Mouse (Mus musculus): Measurements from ENCODE around the gene Arhgap42. TPM values are rescaled to one million over a fixed set of nuclear protein-coding genes. Genes with fewer than 3 reads are reported as not detected.
A peak's percentile ranks its signal among the peaks of the same experiment; 100 is the strongest.

The Arhgap42 gene
- polyA plus RNA-seq, 1 experiment from 2014 or later, result 13.7 TPM

DNA sequence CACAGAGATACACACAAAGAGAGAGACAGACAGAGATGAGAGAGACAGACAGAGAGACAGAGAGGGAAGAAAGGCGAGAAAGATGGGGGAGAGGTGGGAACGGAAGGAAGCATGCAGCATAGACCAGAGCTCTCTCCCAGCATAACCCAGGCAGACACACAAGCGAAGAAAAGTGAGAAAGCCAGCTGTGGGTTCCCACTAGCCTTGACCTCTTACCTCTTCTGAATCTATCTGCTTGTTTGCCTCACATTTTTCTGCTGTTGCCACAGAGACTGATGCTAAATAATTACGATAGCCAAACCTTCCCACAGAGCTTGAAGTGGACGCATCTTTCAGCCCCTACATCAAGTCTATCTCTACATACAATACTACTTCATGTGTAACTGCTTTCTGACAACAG, 24.1 kb downstream of the Arhgap42 start:
- H3K9ac ChIP-seq (replicated peaks), result no peak overlapping the region
- 55% methylated on average over 5 of the region's 5 CpGs for WGBS (ENCODE audit: insufficient replicate concordance)
- no peaks in the 10 kb centered on the region for H3K36me3 ChIP-seq (replicated peaks; ENCODE audit: insufficient read depth, low read length)
- DNase-seq (no peak), ATAC-seq (peak; percentile 47)
- H3K4me2 ChIP-seq (ENCODE audit: low read depth, low read length), result no peak overlapping the region
- TF ChIP-seq CTCF (IDR thresholded peaks at IDR 0.05; ENCODE audit: low read depth) (no peak), EP300 (IDR thresholded peaks at IDR 0.05; ENCODE audit: low read depth) (no peak)
- H3K27ac ChIP-seq (ENCODE audit: low read depth), result 0 out of 2 replicates have a peak overlapping the region, but pooled peaks have one; percentile 7
- no peaks in the 10 kb centered on the region for H3K9me3 ChIP-seq (ENCODE audit: low read length)
- H3K4me1 ChIP-seq (ENCODE audit: insufficient read depth), result peaks cover 13% of the 10 kb centered on the region; the same call in 1 of the 2 replicates
- no peak overlapping the region for H3K4me3 ChIP-seq (ENCODE audit: low read depth, low read length)
- H3K27me3 ChIP-seq (ENCODE audit: insufficient read depth, low read length), result no peaks in the 10 kb centered on the region

- Histone ChIP-seq H3K27ac (ENCODE audit: low read depth) (0 out of 2 replicates have a peak overlapping the region, but pooled peaks have one; percentile 7), H3K4me3 (ENCODE audit: low read depth, low read length) (no peak overlapping the region), H3K9me3 (ENCODE audit: low read length) (no peaks in the 10 kb centered on the region), H3K4me2 (ENCODE audit: low read depth, low read length) (no peak overlapping the region), H3K27me3 (ENCODE audit: insufficient read depth, low read length) (no peaks in the 10 kb centered on the region), H3K36me3 (replicated peaks; ENCODE audit: insufficient read depth, low read length) (no peaks in the 10 kb centered on the region), H3K4me1 (ENCODE audit: insufficient read depth) (peaks cover 11% of the 10 kb centered on the region; the same call in 1 of the 2 replicates), H3K9ac (replicated peaks) (no peak overlapping the region)
- no peak for ATAC-seq
- no peak; the same call in 1 of the 2 replicates for TF ChIP-seq CTCF (IDR thresholded peaks at IDR 0.05; ENCODE audit: low read depth)
- no peak for TF ChIP-seq EP300 (IDR thresholded peaks at IDR 0.05; ENCODE audit: low read depth)
- no peak for DNase-seq
These were observed 24.6 kb downstream of the Arhgap42 start for GRCm38 (mm10) chr9:9214296-9214695.

DNA sequence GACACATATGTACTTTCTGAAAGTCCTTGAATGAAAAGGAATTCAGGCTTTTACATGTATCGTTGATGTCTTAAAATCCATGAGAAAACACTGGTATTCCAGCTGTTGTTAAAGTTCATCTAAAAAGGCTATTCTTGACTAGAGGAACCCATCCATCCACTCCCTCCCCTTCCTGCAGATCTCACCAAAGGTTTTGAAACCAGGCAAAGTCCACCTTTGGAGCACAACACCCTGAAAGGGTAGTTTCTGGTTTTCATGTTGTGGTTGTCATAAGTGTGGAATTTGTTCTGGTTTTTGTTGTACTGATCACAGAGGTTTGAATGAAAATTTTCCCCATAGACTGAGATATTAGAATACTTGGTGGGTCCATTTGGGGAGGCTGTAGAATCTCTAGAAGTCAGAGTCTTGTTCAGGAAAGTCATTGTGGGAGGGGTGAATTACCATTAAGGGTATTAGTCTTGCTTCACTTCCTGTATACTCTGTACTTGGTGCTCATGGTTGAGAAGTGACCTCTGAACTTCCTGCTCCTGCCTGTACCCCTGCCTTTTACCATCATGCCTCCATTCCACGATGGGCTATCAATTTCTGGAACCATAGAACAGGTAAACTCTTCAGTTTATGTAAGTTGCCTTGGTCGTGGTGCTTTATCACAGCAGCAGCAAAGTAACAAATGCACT, 27.4 kb downstream of the Arhgap42 start:
- H3K27ac ChIP-seq (ENCODE audit: low read depth), result peak overlapping the region; percentile 48; the same call in 1 of the 2 replicates
- no peak for DNase-seq
- peak; percentile 74 for ATAC-seq

GRCm38 (mm10) chr9:9210464-9210863, 28.4 kb downstream of the Arhgap42 start:
- DNase-seq (no peak), ATAC-seq (no peak)
- H3K4me3 ChIP-seq (ENCODE audit: low read depth, low read length), result no peak overlapping the region
- H3K36me3 ChIP-seq (replicated peaks; ENCODE audit: insufficient read depth, low read length), result no peaks in the 10 kb centered on the region
- H3K9me3 ChIP-seq (ENCODE audit: low read length), result no peaks in the 10 kb centered on the region
- no peak overlapping the region for H3K9ac ChIP-seq (replicated peaks)
- H3K27ac ChIP-seq (ENCODE audit: low read depth), result no peak overlapping the region
- TF ChIP-seq CTCF (IDR thresholded peaks at IDR 0.05; ENCODE audit: low read depth) (no peak), EP300 (IDR thresholded peaks at IDR 0.05; ENCODE audit: low read depth) (no peak)
- no peak overlapping the region for H3K4me2 ChIP-seq (ENCODE audit: low read depth, low read length)
- peaks cover 12% of the 10 kb centered on the region; the same call in 1 of the 2 replicates for H3K4me1 ChIP-seq (ENCODE audit: insufficient read depth)
- no peaks in the 10 kb centered on the region for H3K27me3 ChIP-seq (ENCODE audit: insufficient read depth, low read length)
- 79% methylated on average over 2 of the region's 2 CpGs for WGBS (ENCODE audit: insufficient replicate concordance)

More for the DNA sequence above, 27.4 kb downstream of the Arhgap42 start:
- Histone ChIP-seq H3K9me3 (ENCODE audit: low read length) (no peaks in the 10 kb centered on the region), H3K4me2 (ENCODE audit: low read depth, low read length) (no peak overlapping the region), H3K4me1 (ENCODE audit: insufficient read depth) (peaks cover 14% of the 10 kb centered on the region; the same call in 1 of the 2 replicates), H3K4me3 (ENCODE audit: low read depth, low read length) (no peak overlapping the region), H3K27me3 (ENCODE audit: insufficient read depth, low read length) (no peaks in the 10 kb centered on the region), H3K36me3 (replicated peaks; ENCODE audit: insufficient read depth, low read length) (no peaks in the 10 kb centered on the region), H3K9ac (replicated peaks) (no peak overlapping the region)
- WGBS (ENCODE audit: insufficient replicate concordance), result 45% methylated on average over 3 of the region's 3 CpGs
- TF ChIP-seq EP300 (IDR thresholded peaks at IDR 0.05; ENCODE audit: low read depth), result no peak
- TF ChIP-seq CTCF (IDR thresholded peaks at IDR 0.05; ENCODE audit: low read depth), result no peak

GRCm38 (mm10) chr9:9208205-9208604, 30.7 kb downstream of the Arhgap42 start:
- H3K27me3 ChIP-seq (ENCODE audit: insufficient read depth, low read length), result no peaks in the 10 kb centered on the region
- no peak for DNase-seq
- no peak for ATAC-seq
- H3K4me3 ChIP-seq (ENCODE audit: low read depth, low read length), result no peak overlapping the region
- TF ChIP-seq EP300 (IDR thresholded peaks at IDR 0.05; ENCODE audit: low read depth) (no peak), CTCF (IDR thresholded peaks at IDR 0.05; ENCODE audit: low read depth) (no peak)
- H3K4me1 ChIP-seq (ENCODE audit: insufficient read depth), result peaks cover 12% of the 10 kb centered on the region; the same call in 1 of the 2 replicates
- no peaks in the 10 kb centered on the region for H3K36me3 ChIP-seq (replicated peaks; ENCODE audit: insufficient read depth, low read length)
- no peak overlapping the region for H3K4me2 ChIP-seq (ENCODE audit: low read depth, low read length)
- H3K27ac ChIP-seq (ENCODE audit: low read depth), result no peak overlapping the region
- no peak overlapping the region for H3K9ac ChIP-seq (replicated peaks)
- no peaks in the 10 kb centered on the region for H3K9me3 ChIP-seq (ENCODE audit: low read length)

- Histone ChIP-seq H3K9ac (replicated peaks) (no peak overlapping the region), H3K36me3 (replicated peaks; ENCODE audit: insufficient read depth, low read length) (no peaks in the 10 kb centered on the region), H3K9me3 (ENCODE audit: low read length) (no peaks in the 10 kb centered on the region), H3K27me3 (ENCODE audit: insufficient read depth, low read length) (no peaks in the 10 kb centered on the region), H3K4me1 (ENCODE audit: insufficient read depth) (peaks cover 12% of the 10 kb centered on the region; the same call in 1 of the 2 replicates), H3K4me3 (ENCODE audit: low read depth, low read length) (no peak overlapping the region), H3K4me2 (ENCODE audit: low read depth, low read length) (no peak overlapping the region), H3K27ac (ENCODE audit: low read depth) (no peak overlapping the region)
- TF ChIP-seq EP300 (IDR thresholded peaks at IDR 0.05; ENCODE audit: low read depth) (no peak), CTCF (IDR thresholded peaks at IDR 0.05; ENCODE audit: low read depth) (no peak)
- WGBS (ENCODE audit: insufficient replicate concordance), result 45% methylated on average over 4 of the region's 4 CpGs
- ATAC-seq (no peak), DNase-seq (no peak)
These were observed 31.6 kb downstream of the Arhgap42 start for GRCm38 (mm10) chr9:9207251-9207650.

All from liver, postnatal 0 days (tissue).